Mouse (Mus musculus) heart, adult 8-10 months (tissue): Measurements from ENCODE around the gene Scgb1b30. TPM values are rescaled to one million over a fixed set of nuclear protein-coding genes. Genes with fewer than 3 reads are reported as not detected.
"Not testable (repeated sequence)": the region's sequence is repeated elsewhere in the genome, so short reads cannot be mapped to it uniquely, and the experiment has no call there.

ENCODE experiments used
- DNase-seq: peaks from one replicate; pipeline ENCODE4 v3.0.0; 2022; ENCODE audit warnings: low spot score
- total RNA-seq, 4 experiments: library from RNA; stranded (reverse); gene quantifications; 2 replicates each; pipeline ENCODE4 v1.2.4; 2022

Gene Scgb1b30
- total RNA-seq = not detected

DNA sequence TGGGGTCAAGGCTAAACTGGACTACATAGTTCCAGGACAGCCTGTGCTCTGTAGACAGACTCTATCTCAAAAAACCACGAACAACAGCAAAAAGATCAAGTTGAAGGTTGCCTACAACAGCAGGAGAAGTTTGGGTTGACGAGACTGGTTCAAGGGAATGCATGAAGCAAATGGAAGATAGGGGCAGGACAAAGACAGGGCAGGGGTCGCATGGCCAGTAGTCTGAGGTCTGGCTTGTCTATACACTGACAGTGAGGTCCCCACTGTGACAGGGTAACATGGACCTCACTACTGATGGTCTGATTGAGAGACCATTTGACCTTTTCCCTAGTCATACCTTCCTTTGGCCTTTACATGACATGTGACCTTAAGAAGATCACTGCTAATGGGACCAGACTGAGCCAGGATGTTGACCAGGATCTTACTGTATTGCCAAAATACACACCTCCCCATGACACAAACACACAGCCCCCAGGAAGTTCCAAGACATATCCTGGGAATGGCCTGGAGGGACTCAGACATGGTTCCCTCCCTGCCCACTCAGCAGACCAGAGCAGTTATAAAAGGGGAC is at the start of gene Scgb1b30:
Gene Scgb1b30, plus strand, starts transcription at position 521 of the 571 bp plus-strand sequence.
- no peak for DNase-seq

DNA sequence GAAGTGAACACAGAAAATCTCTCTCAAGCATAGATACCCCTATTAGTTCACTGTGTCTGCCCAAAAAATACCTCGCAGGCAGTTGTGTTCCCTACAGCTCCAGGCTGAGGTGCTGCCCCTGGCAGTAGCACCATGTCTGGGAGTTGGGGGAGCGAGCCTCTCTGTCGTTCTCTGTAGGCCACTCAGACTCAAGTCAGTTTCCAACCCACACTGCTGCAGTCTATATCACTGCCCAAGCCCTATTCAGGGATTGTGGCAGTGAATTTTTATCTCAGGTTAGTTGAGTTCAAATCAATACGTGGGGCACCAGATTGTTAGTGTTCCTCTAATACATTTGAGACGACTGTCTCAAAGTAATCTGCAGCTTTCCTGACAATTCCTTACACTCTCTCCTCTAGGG is 27.1 kb upstream of the Scgb1b30 start:
- DNase-seq = not testable (repeated sequence)

DNA sequence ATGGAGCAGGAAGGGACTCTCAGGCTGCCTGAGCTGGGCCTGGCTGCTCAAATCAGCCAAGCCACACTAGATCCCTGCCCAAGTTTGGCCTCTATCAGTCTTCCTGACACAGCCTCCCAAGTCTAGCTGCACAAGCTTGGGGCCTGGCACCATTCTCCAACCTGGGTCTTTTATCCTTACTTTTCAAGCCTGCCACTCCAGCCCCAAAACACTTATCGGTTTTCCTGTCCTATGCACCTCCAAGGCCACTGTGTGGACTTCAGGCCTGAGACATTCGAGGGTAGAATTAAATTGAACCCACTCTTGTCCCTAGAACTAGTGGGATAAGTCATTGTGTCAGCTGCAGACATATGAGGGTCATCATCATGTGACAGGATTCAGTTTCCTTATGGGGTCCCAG is 4.8 kb downstream of the Scgb1b30 start:
- DNase-seq = no peak

DNA sequence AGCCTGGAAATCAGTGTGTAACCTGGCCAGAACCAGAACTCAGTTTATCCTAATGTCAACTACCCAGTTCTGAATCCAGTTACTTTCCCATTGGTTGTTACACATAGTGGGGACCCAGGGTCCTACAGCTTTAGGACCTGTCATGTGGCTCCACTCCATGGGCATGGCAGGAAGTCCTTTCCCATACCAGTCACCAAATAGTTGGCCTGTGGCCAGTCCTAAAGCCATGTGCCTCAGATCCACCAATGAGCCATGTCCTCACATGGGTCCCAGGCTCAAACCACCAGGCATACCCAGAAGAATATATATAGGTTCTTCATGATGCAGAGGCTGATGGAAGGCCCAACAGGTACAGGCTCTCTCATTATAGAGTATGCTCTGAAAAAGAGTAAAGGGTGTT is 6.0 kb downstream of the Scgb1b30 start:
- no peak for DNase-seq

DNA sequence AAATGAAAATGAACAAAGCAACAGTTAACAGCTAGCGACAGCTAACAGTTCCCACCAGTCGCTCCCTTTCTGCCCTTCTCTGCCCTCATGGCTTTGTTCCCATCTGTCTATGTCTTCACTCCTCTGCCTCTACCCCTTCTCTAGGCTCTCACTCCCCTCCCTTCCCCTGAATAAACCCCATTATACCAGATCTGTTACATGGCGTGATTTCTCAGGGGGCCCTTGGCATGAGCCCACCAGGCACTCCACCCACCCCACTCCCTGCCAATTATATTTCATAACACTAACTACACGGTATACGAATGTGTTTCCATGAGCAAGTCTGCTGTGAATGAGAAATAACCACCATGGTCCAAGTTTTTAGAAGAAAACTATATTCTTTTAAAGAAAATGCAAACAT is 14.0 kb downstream of the Scgb1b30 start:
- DNase-seq = no peak

DNA sequence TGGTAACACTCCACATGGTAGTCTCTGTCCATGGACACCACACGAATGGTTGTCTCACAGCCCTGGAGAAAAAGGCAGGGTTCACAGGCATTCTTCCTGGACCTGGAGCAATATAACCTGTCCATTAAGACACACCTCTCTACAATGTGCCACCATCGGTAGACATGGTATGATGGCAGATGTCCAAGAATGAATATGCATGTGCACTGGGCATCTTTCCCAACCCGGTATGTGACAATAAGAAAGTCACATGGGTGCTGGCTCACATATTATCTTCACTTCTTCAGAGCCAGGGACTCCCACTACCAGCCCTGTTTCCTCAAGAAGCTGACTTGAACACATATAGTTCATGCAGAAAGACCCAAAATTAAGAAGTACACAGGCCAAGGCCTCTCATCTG is 21.4 kb downstream of the Scgb1b30 start:
- no peak for DNase-seq

DNA sequence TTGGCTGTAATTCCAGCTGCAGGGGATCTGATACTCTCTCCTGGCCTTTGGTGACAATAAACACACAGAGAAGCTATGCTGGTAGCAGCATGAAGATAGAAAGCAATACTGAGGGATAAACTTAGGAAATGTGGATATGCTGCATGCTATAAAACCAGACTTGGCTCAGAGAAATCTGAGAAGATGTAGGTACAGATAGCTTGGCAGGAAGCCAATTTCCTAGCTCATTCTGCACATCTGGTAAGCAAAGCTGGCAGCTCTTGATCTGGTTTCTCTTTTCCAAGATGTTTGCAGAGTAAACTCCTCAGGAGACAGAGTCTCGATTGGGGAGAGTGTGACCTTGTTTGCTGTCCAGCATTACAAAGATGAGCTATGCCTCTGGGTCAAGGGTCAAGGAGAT is 25.4 kb downstream of the Scgb1b30 start:
- DNase-seq = not testable (repeated sequence)

DNA sequence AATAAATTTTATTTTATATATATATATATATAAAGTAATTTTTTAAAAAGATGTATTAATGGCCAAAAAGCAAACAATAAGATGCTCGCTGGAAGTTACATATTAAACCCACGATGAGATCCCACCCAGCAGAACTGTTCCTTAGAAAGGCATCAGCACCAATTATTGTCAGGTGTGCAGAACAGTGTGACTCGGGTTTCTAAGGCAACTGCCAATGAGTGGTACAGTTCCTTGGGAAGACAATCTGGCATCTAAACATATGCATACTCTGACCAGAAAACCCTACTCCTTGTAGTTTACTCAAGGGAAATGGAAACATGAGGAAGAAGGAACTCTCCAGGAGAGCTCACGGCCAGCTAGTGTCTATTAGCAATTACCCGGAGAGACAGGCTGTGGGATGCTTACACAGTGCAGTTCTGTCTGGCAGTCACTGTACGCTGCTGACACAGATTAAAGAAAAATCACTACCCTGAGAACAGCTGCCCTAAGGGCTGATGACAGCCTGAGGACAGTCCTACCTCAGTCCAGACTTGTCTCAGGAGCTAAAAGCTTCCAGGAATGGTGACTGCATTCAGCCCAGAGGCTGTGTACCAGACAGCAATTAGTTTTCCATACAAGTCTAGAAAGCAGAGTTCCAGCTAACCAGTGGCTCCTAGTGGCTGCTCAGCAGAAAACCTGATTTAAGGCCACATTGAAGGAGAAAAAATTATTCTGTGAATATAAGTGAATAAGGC is 27.9 kb downstream of the Scgb1b30 start:
- no peak for DNase-seq

DNA sequence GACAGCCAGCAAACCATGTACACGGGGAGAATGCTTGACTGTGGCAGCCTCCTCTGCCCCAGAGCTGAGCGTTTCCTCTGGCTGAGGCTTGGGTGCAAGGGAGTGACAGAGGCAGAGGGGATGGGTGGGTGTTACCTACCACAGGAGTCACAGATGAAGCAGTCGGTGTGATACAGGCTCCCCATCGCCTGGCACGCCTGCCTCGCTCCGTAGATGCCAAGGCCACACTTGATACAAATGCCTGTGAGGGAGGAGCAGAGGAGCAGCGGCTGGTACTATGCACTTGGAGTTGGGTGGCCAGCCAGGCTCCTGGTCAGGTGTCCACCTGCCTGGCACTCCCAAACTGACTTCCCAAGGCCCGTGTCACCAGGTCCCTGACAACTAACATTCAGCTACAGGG is 30.1 kb downstream of the Scgb1b30 start:
- DNase-seq = no peak

DNA sequence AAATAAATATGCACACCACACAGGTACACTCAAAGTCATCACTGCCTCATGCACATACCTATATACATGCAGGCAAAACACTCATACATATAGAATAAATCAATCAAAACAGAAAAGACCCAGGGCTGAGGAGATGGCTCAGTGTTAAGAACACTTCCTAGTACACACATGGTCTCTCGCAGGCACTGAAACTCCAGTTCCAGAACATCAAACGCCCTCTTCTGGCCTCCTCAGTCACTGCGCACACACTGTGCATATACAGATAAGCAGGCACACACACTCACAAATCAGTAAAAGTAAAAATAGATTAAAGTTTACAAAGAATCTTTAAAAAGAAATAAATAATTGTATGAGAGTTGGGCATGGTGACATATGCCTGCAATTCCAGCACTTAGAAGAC is 31.1 kb downstream of the Scgb1b30 start:
- no peak for DNase-seq

DNA sequence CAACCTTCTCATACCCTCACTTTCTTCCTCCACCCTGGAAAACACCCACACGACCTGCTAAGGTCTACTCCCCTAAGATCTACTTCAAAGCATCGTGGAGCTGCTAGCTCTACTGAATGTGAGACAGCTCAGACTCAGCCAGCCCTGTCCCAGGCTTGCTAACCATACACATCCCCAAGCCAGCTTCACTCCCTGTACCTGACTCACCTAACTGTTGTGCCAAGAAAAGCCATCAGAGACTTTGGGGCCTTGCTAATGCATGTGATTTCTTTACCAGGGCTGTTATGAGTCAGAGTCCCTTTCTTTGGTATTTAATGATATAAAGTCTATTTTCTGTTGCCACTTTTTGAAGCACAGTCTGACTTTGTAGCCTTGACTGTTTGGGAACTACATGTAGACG is 35.9 kb downstream of the Scgb1b30 start:
- DNase-seq = no peak

DNA sequence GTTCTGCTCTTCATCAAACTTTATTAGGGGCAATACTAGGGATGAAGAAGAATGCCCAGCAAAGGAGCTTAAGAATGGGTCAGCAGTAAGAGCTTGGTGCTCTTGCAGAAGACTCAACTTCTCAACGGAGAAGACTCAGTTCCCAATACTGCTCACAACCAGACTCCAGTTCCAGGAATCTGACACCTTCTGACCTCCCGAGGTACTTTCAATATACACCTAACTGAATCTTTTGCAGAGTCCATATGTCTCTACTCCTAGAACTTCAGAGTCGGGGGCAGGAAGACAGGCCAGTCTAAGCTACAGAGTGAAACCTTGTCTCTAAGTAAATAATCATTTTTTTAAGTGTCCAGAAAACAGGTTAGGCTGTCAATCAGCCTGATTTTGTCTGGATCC is 36.7 kb downstream of the Scgb1b30 start:
- DNase-seq = no peak

DNA sequence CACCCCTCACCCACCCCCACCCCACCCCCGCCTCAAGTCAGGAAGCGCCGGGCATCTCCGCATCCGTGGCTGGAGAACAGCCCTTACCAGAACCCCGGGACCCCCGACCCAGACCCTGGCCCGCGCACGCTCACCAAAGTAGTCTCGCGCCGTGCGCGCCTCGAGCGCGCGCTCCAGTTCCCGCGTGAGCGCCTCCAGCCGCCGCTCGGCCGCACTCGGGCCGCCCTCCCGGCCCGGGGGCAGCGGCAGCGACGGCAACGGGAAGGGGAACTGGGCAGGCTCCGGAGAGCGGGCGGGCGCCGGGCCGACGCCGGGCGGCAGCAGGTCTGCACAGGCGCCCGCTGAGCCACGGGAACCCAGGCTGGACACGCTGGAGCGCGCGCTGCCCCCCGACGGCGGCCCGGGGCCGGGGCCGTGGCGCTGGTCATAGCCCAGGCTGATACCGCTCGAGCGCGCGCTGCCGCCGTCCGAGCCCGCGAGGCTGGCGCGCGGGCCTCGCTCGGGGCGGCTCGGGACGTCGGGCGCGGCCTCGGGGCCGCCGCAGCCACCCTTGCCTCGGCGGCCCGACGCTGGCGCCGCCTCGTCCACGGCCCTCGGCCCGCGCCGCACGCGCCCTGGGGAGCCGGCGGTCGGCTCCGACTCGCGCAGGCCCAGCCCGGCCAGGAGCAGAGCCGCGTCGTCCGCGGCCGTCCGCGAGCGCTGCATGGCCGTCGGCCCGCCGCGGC is 37.3 kb downstream of the Scgb1b30 start:
- DNase-seq = no peak

DNA sequence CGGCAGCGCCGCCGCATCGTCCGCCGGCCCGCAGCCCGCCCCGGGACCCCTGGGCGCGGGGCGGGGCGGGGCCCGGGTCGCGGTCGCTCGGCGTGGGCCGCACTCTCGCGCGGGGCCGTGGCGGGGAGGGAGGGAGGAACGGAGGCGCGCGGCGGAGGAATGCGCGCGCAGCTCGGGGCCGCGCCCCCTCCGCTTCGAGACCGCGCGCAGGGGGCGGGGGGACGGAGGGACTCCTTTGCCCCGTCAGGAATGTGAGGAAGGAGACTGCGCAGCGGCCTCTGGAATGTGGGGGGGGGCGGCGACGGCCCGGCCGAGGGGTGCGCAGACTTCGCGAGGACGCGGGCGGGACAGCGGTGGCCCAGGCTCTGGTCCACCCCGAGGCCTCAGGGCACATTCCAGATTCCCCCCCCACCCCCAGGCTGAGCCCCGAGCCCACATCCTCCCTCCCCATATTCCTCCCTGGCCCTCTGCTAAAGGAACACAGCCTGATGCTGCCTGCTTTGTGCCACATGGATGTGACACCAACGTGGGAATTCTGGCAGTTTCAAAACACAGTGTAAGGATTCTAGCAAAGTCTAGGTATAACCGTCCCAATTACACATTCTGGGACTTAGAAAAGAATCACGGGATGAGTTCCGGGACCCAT is 38.0 kb downstream of the Scgb1b30 start, which contains the start of gene Wtip:
Gene Wtip, minus strand, starts transcription at position 152 of the 646 bp plus-strand sequence.
- DNase-seq = peak; percentile 53

DNA sequence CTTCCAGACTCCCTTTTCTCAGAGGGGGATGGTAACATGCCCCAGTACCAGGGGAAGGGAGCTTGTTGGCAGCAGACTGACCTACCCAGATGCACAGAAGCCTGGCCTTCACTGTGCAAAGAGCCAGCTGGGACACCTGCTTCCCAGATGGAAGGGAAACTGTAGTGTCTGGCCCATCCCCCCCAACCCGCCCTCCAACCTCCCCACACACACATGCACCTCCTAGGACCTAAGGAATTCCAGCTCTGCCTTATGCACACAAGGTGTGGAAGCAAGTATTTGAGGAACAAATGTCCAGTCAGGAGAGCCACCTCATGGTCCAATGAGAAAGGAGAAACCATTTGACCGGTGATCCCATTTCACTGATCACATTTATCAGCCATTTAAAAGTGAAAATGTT is 39.1 kb downstream of the Scgb1b30 start:
- DNase-seq = no peak

DNA sequence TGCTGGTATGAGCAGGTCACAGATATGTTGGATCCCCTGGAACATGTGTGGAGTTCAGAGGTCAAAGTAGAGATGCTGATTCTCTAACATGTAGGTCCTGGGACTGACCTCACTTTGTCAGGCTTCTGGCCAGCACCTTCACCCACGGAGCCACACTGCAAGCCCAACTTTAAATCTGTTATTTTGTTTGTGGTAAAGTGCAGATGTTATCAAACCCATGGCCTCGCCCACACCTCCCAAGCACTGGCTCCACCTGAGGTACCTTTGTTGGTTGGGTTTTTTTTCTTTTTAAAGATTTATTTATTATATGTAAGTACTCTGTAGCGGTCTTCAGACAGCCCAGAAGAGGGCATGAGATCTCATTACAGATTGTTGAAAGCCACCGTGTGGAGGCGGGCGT is 44.3 kb downstream of the Scgb1b30 start:
- DNase-seq = no peak

DNA sequence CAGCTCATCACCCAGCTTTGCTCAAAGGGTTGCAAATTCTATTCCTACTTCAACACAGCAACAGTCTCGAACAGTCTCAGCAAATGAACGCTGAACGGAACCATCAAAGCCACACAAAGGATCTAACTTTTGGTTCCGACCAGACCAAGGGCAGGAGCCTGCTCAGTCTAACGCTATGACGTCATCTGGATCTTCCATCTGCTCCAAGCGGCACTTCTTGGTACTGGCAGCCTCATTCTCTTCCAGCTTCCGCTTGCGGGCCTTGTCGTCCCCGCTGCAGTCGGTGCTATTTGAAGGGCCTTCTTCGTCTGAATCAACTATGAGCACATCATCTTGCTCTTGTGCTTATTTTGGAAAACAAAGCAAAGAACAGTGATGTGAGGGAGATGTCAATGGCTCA is 45.9 kb downstream of the Scgb1b30 start:
- DNase-seq = no peak

DNA sequence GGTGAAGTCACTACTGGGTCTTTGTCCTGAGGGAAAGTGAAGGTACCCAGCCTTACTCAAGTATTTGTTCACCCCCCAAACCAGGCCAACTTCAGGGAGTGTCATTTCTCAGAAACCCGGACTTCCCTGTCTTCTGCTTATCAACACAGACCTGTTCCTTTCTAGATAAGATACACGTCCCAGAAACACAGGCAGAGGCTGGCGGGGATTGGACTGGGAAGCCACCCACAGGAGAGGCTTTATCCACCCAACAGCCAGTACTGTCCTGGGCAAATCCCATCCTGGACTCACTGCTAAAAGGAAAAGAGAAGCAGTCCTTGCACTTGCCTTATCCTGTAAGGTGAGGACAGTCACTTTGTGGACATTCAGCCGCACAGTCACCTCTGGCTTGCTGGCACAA is 52.0 kb downstream of the Scgb1b30 start:
- DNase-seq = no peak
